Mouse (Mus musculus) cerebellum, postnatal 25 days (tissue): ENCODE results near the gene Fam222a.

Source experiments
- DNase-seq, 2 experiments: peaks; one replicate each; pipeline ENCODE4 v3.0.0; 2021; ENCODE audit warnings: mixed read lengths in 2 of 2

The Fam222a gene

GRCm38 (mm10) chr5:114567565-114568197 lies at the start of gene Fam222a:
Gene Fam222a (plus strand): TSS chr5:114568016.
- DNase-seq: peak; percentile 83 to 87

- no peak for DNase-seq
Measured at GRCm38 (mm10) chr5:114528355-114528754, 39.5 kb upstream of the Fam222a start.

- DNase-seq: no peak
Measured at GRCm38 (mm10) chr5:114530337-114530736, 37.5 kb upstream of the Fam222a start.

- no peak for DNase-seq
Measured at GRCm38 (mm10) chr5:114532055-114532454, 35.8 kb upstream of the Fam222a start.

GRCm38 (mm10) chr5:114537308-114538020 lies 30.4 kb upstream of the Fam222a start:
- DNase-seq: no peak

GRCm38 (mm10) chr5:114538021-114538405 lies 29.8 kb upstream of the Fam222a start:
- DNase-seq: no peak

GRCm38 (mm10) chr5:114538752-114539151 lies 29.1 kb upstream of the Fam222a start:
- DNase-seq: no peak

- no peak for DNase-seq
Measured at GRCm38 (mm10) chr5:114539766-114540165, 28.1 kb upstream of the Fam222a start.

- DNase-seq: no peak
Measured at GRCm38 (mm10) chr5:114541656-114542445, 26.0 kb upstream of the Fam222a start.

- DNase-seq: no peak
Measured at GRCm38 (mm10) chr5:114543656-114544055, 24.2 kb upstream of the Fam222a start.

- DNase-seq: no peak
Measured at GRCm38 (mm10) chr5:114544205-114544604, 23.6 kb upstream of the Fam222a start.

GRCm38 (mm10) chr5:114545076-114545475 lies 22.7 kb upstream of the Fam222a start:
- no peak for DNase-seq

- no peak for DNase-seq
Measured at GRCm38 (mm10) chr5:114548976-114549375, 18.8 kb upstream of the Fam222a start.

GRCm38 (mm10) chr5:114549770-114550169 lies 18.0 kb upstream of the Fam222a start:
- no peak for DNase-seq

GRCm38 (mm10) chr5:114550431-114550830 lies 17.4 kb upstream of the Fam222a start:
- DNase-seq: no peak

- no peak for DNase-seq
Measured at GRCm38 (mm10) chr5:114550886-114551492, 16.8 kb upstream of the Fam222a start.

GRCm38 (mm10) chr5:114552507-114553208 lies 15.2 kb upstream of the Fam222a start:
- no peak for DNase-seq

GRCm38 (mm10) chr5:114553706-114554105 lies 14.1 kb upstream of the Fam222a start:
- DNase-seq: no peak

- no peak for DNase-seq
Measured at GRCm38 (mm10) chr5:114555424-114555823, 12.4 kb upstream of the Fam222a start.

GRCm38 (mm10) chr5:114556109-114556508 lies 11.7 kb upstream of the Fam222a start:
- no peak for DNase-seq

GRCm38 (mm10) chr5:114557765-114558731 lies 9.8 kb upstream of the Fam222a start:
- DNase-seq: no peak
